Mouse (Mus musculus) bone marrow macrophage, adult 2 months (primary cell): Measurements from ENCODE around the gene Ptpa.

Experiments used
- CTCF ChIP-seq: IDR thresholded peaks from 2 replicates; pipeline ENCODE4 v1.5.1; 2012; ENCODE audit warnings: low read depth, mild to moderate bottlenecking, low read length, moderate library complexity
- POLR2A ChIP-seq: IDR thresholded peaks from 2 replicates; pipeline ENCODE4 v1.6.1; 2012; ENCODE audit warnings: mild to moderate bottlenecking, low read depth, low read length, borderline replicate concordance

- TF ChIP-seq POLR2A (no peak), CTCF (no peak)
These were observed 57.7 kb downstream of the Ptpa start for GRCm38 (mm10) chr2:30473431-30474031.
